Mouse (Mus musculus) kidney, adult 18-20 months (tissue): ENCODE measurements around the gene Atxn7l1.

Experiments used
- DNase-seq: peaks from one replicate; pipeline ENCODE4 v3.0.0; 2021

The Atxn7l1 gene

GRCm38 (mm10) chr12:33334511-33334910 is 187.0 kb downstream of the Atxn7l1 start:
- DNase-seq: no peak

GRCm38 (mm10) chr12:33334951-33335350 is 187.5 kb downstream of the Atxn7l1 start:
- DNase-seq: no peak

GRCm38 (mm10) chr12:33335410-33335809 is 187.9 kb downstream of the Atxn7l1 start:
- no peak for DNase-seq

GRCm38 (mm10) chr12:33336561-33337125 is 189.2 kb downstream of the Atxn7l1 start:
- no peak for DNase-seq

- no peak for DNase-seq
Observed at GRCm38 (mm10) chr12:33337289-33337688, 189.8 kb downstream of the Atxn7l1 start.

- DNase-seq: no peak
Observed at GRCm38 (mm10) chr12:33338170-33338569, 190.7 kb downstream of the Atxn7l1 start.

- DNase-seq: no peak
Observed at GRCm38 (mm10) chr12:33339822-33340221, 192.3 kb downstream of the Atxn7l1 start.

GRCm38 (mm10) chr12:33340698-33341097 is 193.2 kb downstream of the Atxn7l1 start:
- no peak for DNase-seq

- DNase-seq: no peak
Observed at GRCm38 (mm10) chr12:33341351-33341892, 193.9 kb downstream of the Atxn7l1 start.

- no peak for DNase-seq
Observed at GRCm38 (mm10) chr12:33344970-33345772, 197.7 kb downstream of the Atxn7l1 start.

GRCm38 (mm10) chr12:33345773-33346435 is 198.4 kb downstream of the Atxn7l1 start:
- no peak for DNase-seq

- DNase-seq: no peak
Observed at GRCm38 (mm10) chr12:33352671-33353070, 205.2 kb downstream of the Atxn7l1 start.

- no peak for DNase-seq
Observed at GRCm38 (mm10) chr12:33358345-33358744, 210.9 kb downstream of the Atxn7l1 start.

GRCm38 (mm10) chr12:33359209-33359608 is 211.7 kb downstream of the Atxn7l1 start:
- DNase-seq: no peak

- no peak for DNase-seq
Observed at GRCm38 (mm10) chr12:33359878-33360482, 212.5 kb downstream of the Atxn7l1 start.

- DNase-seq: peak; percentile 60
Observed at GRCm38 (mm10) chr12:33360729-33361128, 213.2 kb downstream of the Atxn7l1 start.

- no peak for DNase-seq
Observed at GRCm38 (mm10) chr12:33364511-33364910, 217.0 kb downstream of the Atxn7l1 start.

GRCm38 (mm10) chr12:33365133-33365532 is 217.6 kb downstream of the Atxn7l1 start:
- DNase-seq: no peak

- no peak for DNase-seq
Observed at GRCm38 (mm10) chr12:33369555-33369954, 222.1 kb downstream of the Atxn7l1 start.

- DNase-seq: peak; percentile 82
Observed at GRCm38 (mm10) chr12:33379624-33380445, 232.3 kb downstream of the Atxn7l1 start.

GRCm38 (mm10) chr12:33388842-33389241 is 241.3 kb downstream of the Atxn7l1 start:
- DNase-seq: peak; percentile 78

- DNase-seq: no peak
Observed at GRCm38 (mm10) chr12:33390844-33391560, 243.5 kb downstream of the Atxn7l1 start.
